Mouse (Mus musculus) megakaryocyte-erythroid progenitor cell, adult 5 weeks (primary cell): ENCODE data around the gene Olfr987. TPM values are rescaled to one million over a fixed set of nuclear protein-coding genes. Genes with fewer than 3 reads are reported as not detected.

ENCODE experiments used
- polyA plus RNA-seq: library from polyadenylated mRNA; stranded (reverse); fragments of >175 nt; gene quantifications from 2 replicates; pipeline ENCODE4 v1.2.3, GENCODE M21; 2012

The Olfr987 gene
- polyA plus RNA-seq, result not detected in 2 replicates

DNA sequence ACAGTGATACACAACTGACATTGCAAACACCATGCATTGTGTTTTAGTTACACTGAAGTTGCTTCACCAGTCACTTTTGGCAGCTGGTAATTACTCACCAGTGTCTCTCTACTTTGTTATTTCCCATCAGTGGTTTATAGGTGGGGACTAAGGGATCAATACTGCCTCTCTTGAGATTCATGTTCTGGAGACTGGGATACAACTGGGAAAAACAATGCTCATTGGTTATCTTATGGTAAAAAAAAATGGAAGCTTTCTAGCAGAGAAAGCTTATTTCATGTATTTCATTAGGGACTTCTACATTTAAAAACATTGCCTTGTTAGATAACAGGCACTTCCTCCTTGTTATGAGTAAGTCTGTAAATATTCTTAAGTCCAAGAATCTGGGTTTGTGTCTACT, at the start of gene Olfr987:
Gene Olfr987 (minus strand): TSS at position 101 of the 400 bp plus-strand sequence.

GRCm38 (mm10) chr2:85363127-85363526, 24.0 kb upstream of the Olfr987 start, which contains the start of gene Olfr988:
TSS of gene Olfr988 (minus strand) at chr2:85363227.

Other genes with a start within 250 kb of the Olfr987 start
- gene Aplnr, start 203.1 kb downstream of the Olfr987 start, polyA plus RNA-seq, result 0.03 TPM in 2 replicates
- gene Lrrc55, start 142.1 kb downstream of the Olfr987 start, polyA plus RNA-seq, result 0.02 TPM in 1 of 2 replicates, not detected in the other
- not detected in 2 replicates for gene Olfr988, start 23.9 kb upstream of the Olfr987 start, polyA plus RNA-seq
- not detected in 2 replicates for gene Olfr992, start 70.2 kb upstream of the Olfr987 start, polyA plus RNA-seq
- not detected in 2 replicates for gene Olfr993, start 75.6 kb upstream of the Olfr987 start, polyA plus RNA-seq
- not detected in 2 replicates for gene Olfr994, start 97.1 kb upstream of the Olfr987 start, polyA plus RNA-seq
- gene Olfr995, start 104.3 kb upstream of the Olfr987 start, polyA plus RNA-seq, result not detected in 2 replicates
- not detected in 2 replicates for gene 4833423E24Rik, start 179.7 kb upstream of the Olfr987 start, polyA plus RNA-seq
- not detected in 2 replicates for gene Olfr996, start 239.9 kb upstream of the Olfr987 start, polyA plus RNA-seq
- 0.06 TPM in 1 of 2 replicates, not detected in the other for gene Olfr998, start 249.6 kb upstream of the Olfr987 start, polyA plus RNA-seq